Mouse (Mus musculus): ENCODE measurements around the gene Lekr1.
"Not testable (repeated sequence)": the region's sequence is repeated elsewhere in the genome, so short reads cannot be mapped to it uniquely, and the experiment has no call there.

Gene Lekr1

DNA sequence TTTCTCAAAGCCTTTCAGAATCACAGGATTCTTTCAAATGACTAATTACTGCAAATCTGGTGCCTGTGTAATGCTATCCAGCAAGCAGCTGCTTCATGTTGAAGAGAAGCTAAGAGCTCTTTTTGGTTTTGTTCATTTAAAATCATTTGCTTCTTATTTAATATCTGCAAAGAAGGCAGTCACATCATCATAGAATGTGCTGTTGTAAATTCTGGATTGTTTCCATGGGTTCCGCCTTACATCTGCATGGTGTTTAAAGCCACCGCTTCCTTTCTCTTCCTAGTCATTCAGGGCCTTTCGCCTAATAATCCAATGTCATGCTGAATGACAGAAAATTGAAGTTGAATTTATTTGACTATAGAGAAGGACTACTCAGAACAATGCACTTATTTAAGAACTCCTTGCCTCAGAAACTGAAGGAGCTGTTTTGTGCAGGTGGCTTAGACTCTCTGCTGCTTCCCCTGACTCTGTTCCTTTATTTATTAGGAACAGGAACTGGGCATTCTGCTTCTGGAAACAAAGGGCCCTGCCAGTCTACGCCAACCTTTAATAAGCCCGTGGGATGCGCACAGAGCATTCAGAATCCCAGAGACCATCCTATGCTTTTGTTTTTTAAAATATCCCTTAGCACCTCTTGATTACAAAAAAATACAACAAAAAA lies 101.3 kb downstream of the Lekr1 start:
- no peak for ATAC-seq (ENCODE audit: low TSS enrichment)

DNA sequence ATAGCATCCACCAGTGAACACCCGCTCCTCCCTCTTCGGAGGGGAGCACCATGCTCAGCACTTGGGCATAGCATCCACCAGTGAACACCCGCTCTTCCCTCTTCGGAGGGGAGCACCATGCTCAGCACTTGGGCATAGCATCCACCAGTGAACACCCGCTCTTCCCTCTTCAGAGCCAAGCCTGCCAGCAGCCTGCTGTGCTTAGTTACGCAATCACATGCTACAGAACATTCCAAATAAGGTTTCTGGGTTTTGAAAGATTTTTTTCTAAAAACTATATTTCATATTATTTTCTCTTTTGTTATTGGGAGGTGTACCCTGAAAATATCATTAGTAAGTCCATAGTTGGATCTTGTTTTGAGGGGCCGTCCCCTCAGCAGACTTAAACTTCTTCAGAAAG lies 103.6 kb downstream of the Lekr1 start:
- ATAC-seq (ENCODE audit: low TSS enrichment) = not testable (repeated sequence)

DNA sequence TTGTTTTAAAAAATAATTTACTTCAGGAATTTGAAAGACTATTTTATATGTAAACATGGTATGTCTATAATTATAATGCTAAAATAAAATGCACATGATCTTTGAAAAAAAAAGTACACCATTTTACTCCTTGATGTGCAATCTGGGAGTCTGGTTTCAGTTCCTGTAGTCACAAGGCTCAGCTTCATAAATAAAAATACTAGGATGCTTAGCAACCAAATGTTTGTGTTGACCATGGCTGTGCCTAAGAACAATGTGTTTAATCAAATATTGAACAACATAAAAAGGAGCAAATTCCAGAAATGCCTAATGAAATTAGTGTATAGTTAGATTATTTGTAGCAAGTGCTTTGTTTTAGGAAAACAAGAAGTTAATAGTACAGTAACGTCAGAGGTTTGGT lies 107.9 kb downstream of the Lekr1 start:
- ATAC-seq (ENCODE audit: low TSS enrichment) = no peak

DNA sequence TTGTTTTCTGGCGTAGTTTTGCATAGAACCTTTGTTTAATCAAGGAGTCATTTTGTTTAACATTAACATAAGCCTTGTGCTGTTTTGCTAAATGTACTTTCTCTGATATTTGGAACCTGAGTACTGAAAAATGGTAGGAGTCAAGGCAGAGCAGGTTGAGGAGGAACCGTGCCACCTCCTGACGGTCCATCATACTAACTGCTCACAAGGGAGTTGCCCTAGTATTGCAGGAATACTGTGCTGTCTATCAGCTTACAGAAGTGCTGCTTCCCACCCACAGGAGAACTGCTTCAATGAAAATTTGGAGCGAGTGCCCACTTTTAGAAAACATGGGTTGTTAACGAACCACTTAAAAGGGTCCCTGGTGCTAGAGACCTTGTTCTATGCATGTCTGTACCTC lies 109.1 kb downstream of the Lekr1 start:
- ATAC-seq (ENCODE audit: low TSS enrichment) = no peak

- ATAC-seq (ENCODE audit: low TSS enrichment) = 0 out of 2 replicates have a peak, but pooled peaks have one; percentile 16
Measured at GRCm38 (mm10) chr3:65782246-65782645, 116.2 kb downstream of the Lekr1 start.

GRCm38 (mm10) chr3:65790076-65790685 lies 124.2 kb downstream of the Lekr1 start:
- no peak for ATAC-seq (ENCODE audit: low TSS enrichment)

DNA sequence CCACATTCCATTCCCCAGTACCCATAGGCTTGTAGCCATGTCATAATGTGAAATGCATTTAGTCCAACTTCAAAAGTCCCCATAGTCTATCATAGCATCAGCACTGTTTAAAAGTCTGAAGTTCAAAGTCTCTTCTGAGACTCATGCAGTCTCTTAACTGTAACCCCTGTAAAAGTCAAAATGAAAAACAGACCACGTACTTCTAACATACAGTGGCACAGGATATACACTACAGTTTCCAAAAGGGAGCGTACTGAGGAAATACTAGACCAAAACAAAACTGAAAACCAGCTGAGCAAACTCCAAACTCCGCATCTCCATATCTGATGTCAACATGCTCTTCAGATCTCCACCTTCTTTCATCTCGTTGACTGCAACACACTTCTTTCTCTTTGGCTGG lies 127.5 kb downstream of the Lekr1 start:
- ATAC-seq (ENCODE audit: low TSS enrichment) = no peak

DNA sequence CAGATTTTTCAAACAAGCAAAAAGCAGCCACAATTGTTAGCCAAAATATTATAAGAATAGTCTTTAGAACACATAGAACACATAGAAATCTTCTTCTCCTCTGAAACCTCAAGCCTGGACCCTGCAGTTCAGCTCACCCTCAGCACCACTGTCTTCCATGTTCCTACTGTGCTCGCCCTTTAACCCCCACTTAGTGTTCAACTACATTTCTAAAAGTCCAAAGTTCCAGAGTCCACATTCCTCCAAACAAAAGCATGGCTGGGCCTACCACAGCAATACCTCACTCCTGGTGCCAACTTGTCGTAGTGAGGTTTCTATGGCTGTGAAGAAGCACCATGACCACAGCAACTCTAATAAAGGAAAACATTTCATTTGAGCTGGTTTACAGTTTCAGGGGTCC lies 128.7 kb downstream of the Lekr1 start:
- no peak for ATAC-seq (ENCODE audit: low TSS enrichment)

DNA sequence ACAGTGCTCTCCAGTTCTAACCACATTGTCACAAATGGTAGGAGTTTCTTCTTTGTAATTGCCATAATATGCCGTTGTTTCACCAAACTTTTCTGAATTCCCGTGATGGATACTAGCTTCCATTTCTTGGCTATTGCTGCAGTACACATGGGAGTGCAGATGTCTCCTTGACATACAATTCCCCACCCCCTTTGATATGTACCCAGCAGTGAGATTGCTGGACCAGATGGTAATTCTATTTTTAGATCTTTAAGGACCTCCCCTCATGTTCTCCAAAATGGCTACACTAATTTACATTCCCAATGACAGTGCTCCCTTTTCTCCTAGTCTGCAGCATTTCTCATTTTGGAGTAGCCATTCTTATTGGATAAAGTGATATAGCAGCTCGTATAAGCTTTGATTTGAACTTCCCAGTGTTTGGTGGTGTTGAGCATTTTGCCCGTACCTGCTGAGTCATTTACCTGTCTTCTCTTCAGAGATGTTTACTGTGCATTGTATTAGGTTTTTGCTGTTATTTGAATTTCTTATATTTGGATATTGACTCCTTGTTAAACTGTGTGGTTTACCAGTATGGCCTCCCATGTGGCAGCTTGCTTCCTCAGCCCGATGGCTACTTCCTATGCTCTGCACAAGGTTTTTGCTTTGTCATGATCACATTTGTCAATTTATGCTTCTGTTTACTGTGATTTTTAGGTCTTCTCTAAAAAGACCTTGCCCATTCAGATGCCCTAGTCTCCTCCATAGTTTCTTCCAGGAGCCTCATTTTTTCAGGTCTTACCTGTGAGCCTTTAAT lies 131.5 kb downstream of the Lekr1 start:
- no peak for ATAC-seq (ENCODE audit: low TSS enrichment)

DNA sequence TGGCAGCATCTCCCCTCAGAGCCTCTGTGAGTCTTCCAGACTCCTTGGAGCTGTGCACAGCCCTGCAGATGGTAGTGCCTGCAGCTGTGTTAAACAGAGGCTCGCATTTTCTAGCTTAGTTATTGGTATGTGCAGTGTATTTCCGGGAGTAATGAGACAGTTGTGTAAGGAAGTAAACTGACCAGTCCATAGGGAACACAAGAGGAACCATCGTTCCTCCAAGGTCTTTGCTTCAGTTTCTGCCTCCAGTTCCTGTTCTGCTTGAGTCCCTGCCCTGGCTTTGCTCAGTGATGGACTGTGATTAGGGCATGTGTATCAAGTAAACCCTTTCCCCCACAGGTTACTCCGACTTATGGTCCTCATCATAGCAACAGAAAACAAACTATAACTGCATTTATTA lies 134.9 kb downstream of the Lekr1 start:
- ATAC-seq (ENCODE audit: low TSS enrichment) = no peak

DNA sequence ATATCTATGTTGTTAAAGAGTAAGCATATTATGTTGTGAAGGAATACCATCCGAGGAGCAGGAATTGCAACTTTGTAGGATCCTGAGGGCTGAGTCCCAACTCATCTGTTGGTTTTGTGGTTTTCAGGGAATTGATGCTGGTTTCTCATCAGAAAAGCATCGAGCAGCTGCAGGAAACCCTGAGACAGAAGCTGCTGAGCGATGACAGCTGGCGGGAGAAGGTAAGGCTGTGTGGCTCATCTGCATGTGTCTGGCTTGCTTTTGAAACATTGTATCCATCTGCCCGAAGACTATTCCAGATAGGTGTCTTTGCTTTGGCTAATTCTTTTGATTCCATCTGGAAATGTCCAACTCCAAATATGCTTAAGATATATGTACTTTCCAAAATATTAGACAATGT lies 136.2 kb downstream of the Lekr1 start:
- no peak for ATAC-seq (ENCODE audit: low TSS enrichment)

- no peak for ATAC-seq (ENCODE audit: low TSS enrichment)
Measured at GRCm38 (mm10) chr3:65802868-65803267, 136.8 kb downstream of the Lekr1 start.

- ATAC-seq (ENCODE audit: low TSS enrichment) = no peak
Measured at GRCm38 (mm10) chr3:65814881-65815280, 148.9 kb downstream of the Lekr1 start.

DNA sequence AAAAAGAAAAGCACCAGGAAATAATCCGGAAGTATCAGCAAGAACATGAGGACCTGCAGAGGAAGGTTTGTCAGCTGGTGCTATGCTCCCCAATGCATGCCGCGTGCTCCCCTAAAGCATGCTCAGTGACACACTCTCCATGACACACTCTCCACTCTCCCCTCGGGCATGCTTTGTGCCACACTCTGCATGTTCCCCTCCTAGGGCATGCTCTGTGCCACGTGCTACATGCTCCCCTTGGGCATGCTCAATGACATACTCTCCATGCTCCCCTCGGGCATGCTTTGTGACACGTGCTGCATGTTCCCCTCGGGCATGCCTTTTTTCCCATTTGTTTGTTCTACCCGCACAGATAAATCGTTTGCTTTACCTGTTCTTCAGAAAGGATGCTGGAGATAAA lies 150.0 kb downstream of the Lekr1 start:
- no peak for ATAC-seq (ENCODE audit: low TSS enrichment)

GRCm38 (mm10) chr3:65818597-65818996 lies 152.6 kb downstream of the Lekr1 start:
- no peak for ATAC-seq (ENCODE audit: low TSS enrichment)

GRCm38 (mm10) chr3:65819841-65820240 lies 153.8 kb downstream of the Lekr1 start:
- ATAC-seq (ENCODE audit: low TSS enrichment) = no peak

GRCm38 (mm10) chr3:65824886-65825285 lies 158.9 kb downstream of the Lekr1 start:
- ATAC-seq (ENCODE audit: low TSS enrichment) = no peak

GRCm38 (mm10) chr3:65826716-65827115 lies 160.7 kb downstream of the Lekr1 start:
- no peak for ATAC-seq (ENCODE audit: low TSS enrichment)

- ATAC-seq (ENCODE audit: low TSS enrichment) = no peak
Measured at GRCm38 (mm10) chr3:65827400-65827799, 161.4 kb downstream of the Lekr1 start.

- no peak for ATAC-seq (ENCODE audit: low TSS enrichment)
Measured at GRCm38 (mm10) chr3:65828020-65828419, 162.0 kb downstream of the Lekr1 start.

DNA sequence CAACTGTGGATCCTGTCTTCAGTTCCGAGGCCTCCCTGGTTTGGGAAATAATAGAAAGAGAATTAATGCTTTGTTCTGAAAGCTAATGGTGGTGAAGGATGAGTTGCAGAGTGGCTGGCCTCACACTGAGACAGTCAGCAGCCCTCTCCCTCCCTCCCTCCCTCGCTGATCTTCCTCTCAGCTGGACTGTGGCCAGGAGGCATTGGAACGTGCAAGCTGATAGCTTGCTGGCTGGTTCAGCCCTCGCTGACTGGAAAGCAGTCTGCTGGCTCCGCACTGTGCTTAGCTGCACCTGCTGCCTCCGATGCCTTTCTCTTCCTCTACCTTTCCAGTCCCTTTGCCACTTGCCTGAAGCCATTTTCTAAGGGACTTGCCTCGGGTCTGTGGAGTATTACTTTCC lies 163.2 kb downstream of the Lekr1 start:
- no peak for ATAC-seq (ENCODE audit: low TSS enrichment)

DNA sequence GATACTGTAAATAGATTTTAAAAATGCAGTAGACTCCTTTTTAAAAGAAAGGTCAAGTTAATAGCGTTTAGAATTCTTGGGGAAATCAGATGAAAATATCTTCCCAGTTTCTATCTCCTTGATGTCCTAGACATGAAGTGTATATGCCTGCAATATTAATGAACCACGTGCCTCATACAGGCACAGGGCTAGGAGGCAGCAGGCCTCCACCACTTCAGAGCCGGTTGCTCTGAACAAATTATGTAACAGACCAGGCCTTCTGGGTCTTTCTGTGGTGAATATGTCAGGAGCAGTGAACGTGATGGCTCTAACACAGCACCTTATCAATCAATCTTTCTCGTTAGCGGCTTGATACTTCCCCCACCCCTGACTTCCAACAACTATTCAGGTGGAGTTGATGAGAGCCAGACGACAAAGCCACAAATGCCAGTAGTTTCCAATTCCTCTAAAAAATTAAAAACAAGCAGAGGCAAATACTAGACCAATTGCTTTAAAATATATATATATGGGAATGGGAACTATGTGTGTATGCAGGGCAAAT lies 164.0 kb downstream of the Lekr1 start:
- ATAC-seq (ENCODE audit: low TSS enrichment) = no peak

DNA sequence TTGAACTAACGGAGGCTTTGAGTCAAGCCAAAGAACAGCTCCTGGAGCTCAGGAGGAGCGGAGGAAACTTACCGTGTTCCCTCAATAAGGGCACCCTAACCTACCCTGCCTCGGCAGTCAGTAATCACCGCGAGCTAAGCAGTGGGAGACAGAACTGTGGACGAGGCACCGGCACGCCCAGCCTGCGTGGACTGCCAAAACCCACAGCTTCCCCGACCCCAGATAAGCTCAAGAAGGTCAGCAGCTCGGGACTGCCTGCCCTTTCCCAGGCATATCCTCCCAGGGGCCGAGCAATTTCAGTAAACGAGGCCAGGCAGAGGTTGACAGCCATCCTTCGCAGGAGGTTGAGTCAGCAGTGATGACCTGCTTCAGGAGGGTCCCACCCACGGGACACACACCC lies 164.8 kb downstream of the Lekr1 start:
- ATAC-seq (ENCODE audit: low TSS enrichment) = no peak

All from frontal cortex, adult (tissue).